In the genomic region with DNA sequence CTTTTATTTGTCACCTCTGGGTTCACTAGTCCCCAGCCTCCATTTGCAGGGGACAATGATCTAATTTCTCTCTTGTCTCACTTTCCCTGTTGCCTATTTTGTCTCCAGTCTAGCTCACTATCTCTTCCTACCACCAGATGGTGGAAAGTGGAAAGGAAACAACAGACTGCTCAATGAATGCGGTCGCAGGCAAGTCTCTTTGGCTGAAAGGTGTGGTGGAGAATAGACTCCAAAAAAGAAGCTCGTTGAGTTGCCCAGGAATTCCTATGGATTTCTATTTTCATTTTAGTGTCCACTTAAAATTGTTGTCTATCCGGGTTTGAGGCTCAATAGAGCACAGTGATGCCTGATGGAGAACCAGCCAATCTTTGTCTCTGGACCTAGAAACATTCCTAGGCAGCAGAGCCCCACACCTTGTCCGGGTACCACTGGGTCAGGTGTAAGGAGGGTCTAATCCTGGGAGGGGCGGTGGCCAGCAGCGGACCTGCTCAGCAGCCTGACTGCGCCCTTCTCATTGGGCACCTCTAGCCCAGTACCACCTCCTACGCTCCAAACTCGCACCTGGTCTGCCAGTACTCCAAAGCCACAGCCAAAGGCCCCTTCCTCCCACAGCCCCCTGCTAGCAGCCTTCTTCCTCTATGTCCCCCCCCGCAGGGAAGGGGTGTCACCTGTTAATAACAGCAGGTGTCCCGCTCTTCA, we compare ENCODE assay signal across 8 mouse cellular contexts. TPM values are rescaled to one million over a fixed set of nuclear protein-coding genes. Genes with fewer than 3 reads are reported as not detected.
DNase-seq lines count a peak whose midpoint lies in the region; ATAC-seq and TF ChIP-seq lines count a peak whose summit lies in the region.

No protein-coding gene starts in this region.

- TF ChIP-seq CTCF in brain, embryonic 14.5 days (IDR thresholded peaks at IDR 0.05; ENCODE audit: borderline replicate concordance, extremely low read depth, insufficient read depth, insufficient read length) = peak; percentile 46; the same call in 1 of the 2 replicates
- peak; percentile 31; the same call in 1 of the 2 replicates for TF ChIP-seq CTCF in kidney, adult 2 months (conservative IDR thresholded peaks at IDR 0.05; ENCODE audit: insufficient read depth, insufficient read length, low read depth, low read length)

- H3K9ac ChIP-seq in forebrain, embryonic 14.5 days (ENCODE audit: low read length) = peak overlapping the region; percentile 72; the same call in 1 of the 2 replicates
- peak overlapping the region; percentile 47 for H3K9ac ChIP-seq in liver, embryonic 13.5 days
- H3K9ac ChIP-seq in neural tube, embryonic 15.5 days (replicated peaks) = peak overlapping the region; percentile 65

- no peaks in the 10 kb centered on the region for H3K36me3 ChIP-seq in forebrain, embryonic 14.5 days (ENCODE audit: control insufficient read depth, insufficient read depth, low read length)
- no peaks in the 10 kb centered on the region for H3K36me3 ChIP-seq in kidney, adult 2 months (ENCODE audit: control insufficient read depth, insufficient read depth, low read length)
- H3K36me3 ChIP-seq in liver, embryonic 13.5 days = no peaks in the 10 kb centered on the region
- H3K36me3 ChIP-seq in neural tube, embryonic 15.5 days = no peaks in the 10 kb centered on the region

- no peaks in the 10 kb centered on the region for H3K27me3 ChIP-seq in forebrain, embryonic 14.5 days (replicated peaks; ENCODE audit: control insufficient read depth, insufficient read depth, low read length)
- H3K27me3 ChIP-seq in kidney, adult 2 months (replicated peaks; ENCODE audit: control insufficient read depth, insufficient read depth, low read length) = no peaks in the 10 kb centered on the region
- H3K27me3 ChIP-seq in liver, embryonic 13.5 days = no peaks in the 10 kb centered on the region
- no peaks in the 10 kb centered on the region for H3K27me3 ChIP-seq in neural tube, embryonic 15.5 days (replicated peaks)

- peak overlapping the region; percentile 56 for H3K4me2 ChIP-seq in forebrain, embryonic 14.5 days (ENCODE audit: low read length)
- H3K4me2 ChIP-seq in liver, embryonic 13.5 days = peak overlapping the region; percentile 91
- peak overlapping the region; percentile 67 for H3K4me2 ChIP-seq in neural tube, embryonic 15.5 days

- 34% methylated on average over 12 of the region's 12 CpGs for WGBS in forebrain, embryonic 14.5 days
- 1% methylated on average over 11 of the region's 12 CpGs for WGBS in kidney, adult 2 months
- 18% methylated on average over 12 of the region's 12 CpGs for WGBS in liver, embryonic 13.5 days (ENCODE audit: insufficient replicate concordance)
- WGBS in neural tube, embryonic 15.5 days = 27% methylated on average over 11 of the region's 12 CpGs

- no peak for TF ChIP-seq POLR2A in brain, embryonic 14.5 days (IDR thresholded peaks at IDR 0.05; ENCODE audit: borderline replicate concordance, extremely low read depth, insufficient read depth, insufficient read length, poor library complexity, severe bottlenecking)
- TF ChIP-seq POLR2A in kidney, adult 2 months (IDR thresholded peaks at IDR 0.05; ENCODE audit: low read depth, low read length) = no peak

- DNase-seq in right cerebral cortex, adult 18-20 months = peak; percentile 31
- DNase-seq in right cerebral cortex, postnatal 4 days = no peak
- peak; percentile 78 for DNase-seq in brain, embryonic 14.5 days (ENCODE audit: low read depth)
- peak; percentile 71 for DNase-seq in forebrain, embryonic 14.5 days (ENCODE audit: low spot score)
- DNase-seq in kidney, adult 2 months = peak; percentile 19
- DNase-seq in liver, embryonic 13.5 days = no peak
- no peak for DNase-seq in adrenal gland, adult 8-10 months

- H3K9me3 ChIP-seq in forebrain, embryonic 14.5 days (replicated peaks; ENCODE audit: control insufficient read depth, low read length) = no peaks in the 10 kb centered on the region
- no peaks in the 10 kb centered on the region for H3K9me3 ChIP-seq in liver, embryonic 13.5 days (replicated peaks)
- no peaks in the 10 kb centered on the region for H3K9me3 ChIP-seq in neural tube, embryonic 15.5 days (replicated peaks)

- peak overlapping the region; percentile 49 for H3K4me3 ChIP-seq in forebrain, embryonic 14.5 days (ENCODE audit: low read depth, low read length)
- H3K4me3 ChIP-seq in kidney, adult 2 months (ENCODE audit: insufficient read depth, low read depth, low read length) = peak overlapping the region; percentile 70
- H3K4me3 ChIP-seq in liver, embryonic 13.5 days (replicated peaks) = peak overlapping the region; percentile 70
- peak overlapping the region; percentile 61 for H3K4me3 ChIP-seq in neural tube, embryonic 15.5 days (replicated peaks)

- ATAC-seq in forebrain, embryonic 14.5 days = peak; percentile 45
- peak; percentile 27; the same call in 1 of the 2 replicates for ATAC-seq in liver, embryonic 13.5 days (ENCODE audit: low read depth)
- ATAC-seq in neural tube, embryonic 15.5 days (ENCODE audit: low FRiP score) = peak; percentile 70

- H3K27ac ChIP-seq in forebrain, embryonic 14.5 days (ENCODE audit: low read depth, low read length) = no peak overlapping the region
- H3K27ac ChIP-seq in kidney, adult 2 months (ENCODE audit: insufficient read depth, low read depth, low read length) = no peak overlapping the region
- H3K27ac ChIP-seq in liver, embryonic 13.5 days = no peak overlapping the region
- peak overlapping the region; percentile 83 for H3K27ac ChIP-seq in neural tube, embryonic 15.5 days (replicated peaks)

- H3K4me1 ChIP-seq in forebrain, embryonic 14.5 days (ENCODE audit: control insufficient read depth, insufficient read depth, low read length) = no peaks in the 10 kb centered on the region
- H3K4me1 ChIP-seq in kidney, adult 2 months (ENCODE audit: control insufficient read depth, insufficient read depth, low read length) = no peaks in the 10 kb centered on the region
- H3K4me1 ChIP-seq in liver, embryonic 13.5 days (replicated peaks) = peaks cover 19% of the 10 kb centered on the region
- H3K4me1 ChIP-seq in neural tube, embryonic 15.5 days = peaks cover 12% of the 10 kb centered on the region; the same call in 1 of the 2 replicates

RNA-seq across cellular contexts. Expression of gene Sh3kbp1, which starts 0.7 kb away (rescaled TPM):
- 25.1 and 34.4 TPM in 2 replicates for polyA plus RNA-seq in brain, embryonic 14.5 days (2012; rRNA removed)
- 38.7 and 43.9 TPM in 2 replicates for polyA plus RNA-seq in forebrain, embryonic 14.5 days (2014; fragmentation: Nextera tagmentation; extraction: Ambion mirVana)
- polyA plus RNA-seq in kidney, adult 2 months (2012; rRNA removed) = 6.2 and 9.4 TPM in 2 replicates
- 10.7 and 14.3 TPM in 2 replicates for polyA plus RNA-seq in liver, embryonic 13.5 days (2015; fragmentation: Nextera tagmentation; extraction: Ambion mirVana)
- polyA plus RNA-seq in neural tube, embryonic 15.5 days (2015; fragmentation: Nextera tagmentation; extraction: Ambion mirVana) = 46.2 and 54.8 TPM in 2 replicates
- total RNA-seq in adrenal gland, adult 8-10 months (2022) = 10 to 100 TPM; 13.0 to 21.5 (median 19.5) TPM

Comparison
In these comparisons a context has a peak if more than half of its experiments do, and no peak if none do; other contexts are left out.
1. DNase-seq: peak in right cerebral cortex, adult 18-20 months (single experiment), brain, embryonic 14.5 days (single experiment), forebrain, embryonic 14.5 days (single experiment) and kidney, adult 2 months (single experiment); none in right cerebral cortex, postnatal 4 days (single experiment), liver, embryonic 13.5 days (single experiment) and adrenal gland, adult 8-10 months (single experiment).
2. Peak in every context shown above with its lines, with median percentiles within 50 percentile points of each other: ATAC-seq, H3K4me2 ChIP-seq, H3K4me3 ChIP-seq and H3K9ac ChIP-seq.